Mouse (Mus musculus): ENCODE measurements around the gene Hs2st1. TPM values are rescaled to one million over a fixed set of nuclear protein-coding genes. Genes with fewer than 3 reads are reported as not detected.

Gene Hs2st1
- polyA plus RNA-seq, 1 experiment from 2014 or later = 44.0 TPM

- ChIA-PET POLR2A (interaction anchor here (1.3 kb wide), 1 partner anchor 9 kb away, joined by 3 read pairs; no protein-coding TSS in a partner anchor), CTCF (interaction anchor here (0.7 to 2.6 kb wide), 6 partner anchors 9 to 17 kb away, joined by 3 to 8 read pairs (median 3); no protein-coding TSS in a partner anchor)
- no peak for DNase-seq (ENCODE audit: low read depth, low spot score)
- no peaks in the 10 kb centered on the region for H3K27me3 ChIP-seq
- in situ Hi-C loops (cut with MboI; ENCODE audit: low pct_unique_long_range_greater_than_20kb) = no loop called here
- no peak for TF ChIP-seq CTCF (IDR thresholded peaks at IDR 0.05)
- ATAC-seq = no peak
Observed at GRCm38 (mm10) chr3:144589189-144589890, 19.4 kb upstream of the Hs2st1 start.

GRCm38 (mm10) chr3:144586731-144587130, 16.8 kb upstream of the Hs2st1 start:
- no peaks in the 10 kb centered on the region for H3K27me3 ChIP-seq
- CTCF ChIA-PET = interaction anchor here (0.8 to 8.6 kb wide), 7 partner anchors 9 to 144 kb away, joined by 3 to 55 read pairs (median 3); no protein-coding TSS in a partner anchor
- in situ Hi-C loops (cut with MboI; ENCODE audit: low pct_unique_long_range_greater_than_20kb) = no loop called here
- no peak for DNase-seq (ENCODE audit: low read depth, low spot score)
- POLR2A ChIA-PET = interaction anchor here (1.7 kb wide), 1 partner anchor 10 kb away, joined by 4 read pairs; no protein-coding TSS in a partner anchor
- no peak for ATAC-seq
- TF ChIP-seq CTCF (IDR thresholded peaks at IDR 0.05) = no peak

DNA sequence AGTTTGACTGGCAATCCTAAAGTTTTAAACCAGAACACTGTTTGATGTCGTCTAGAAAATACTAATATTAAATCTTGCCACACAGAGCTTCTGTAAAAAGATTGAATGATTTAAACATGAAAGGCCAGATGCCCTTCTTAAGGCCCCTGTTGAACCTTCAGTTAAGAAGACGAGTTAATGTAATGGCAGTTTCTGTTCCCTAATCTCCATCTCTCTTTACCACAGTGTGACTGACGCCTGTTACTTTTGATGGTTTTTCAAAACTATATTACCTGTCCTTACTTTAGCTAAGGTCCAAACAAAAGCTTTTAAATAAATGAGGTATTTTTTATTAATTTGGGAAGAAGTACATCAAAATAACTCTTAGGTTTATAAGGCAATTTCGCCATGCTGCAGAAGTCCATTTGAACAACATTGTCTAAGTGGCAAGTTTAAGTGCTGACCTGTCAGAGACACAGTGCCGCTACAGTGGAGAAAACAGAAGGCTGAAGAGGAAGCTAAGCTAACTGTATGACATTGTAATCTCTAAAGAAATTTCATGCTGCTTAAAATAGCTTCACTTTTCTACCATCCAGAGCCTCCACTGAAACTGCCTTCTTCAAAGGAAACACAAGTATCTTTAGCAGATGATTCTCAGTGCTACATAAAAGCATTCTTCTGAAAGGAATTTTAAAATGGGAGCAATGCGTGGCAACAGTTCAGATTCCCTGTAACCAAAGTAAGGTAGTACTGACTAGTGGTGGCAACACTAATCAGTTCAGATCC, 15.0 kb upstream of the Hs2st1 start:
- in situ Hi-C loops (cut with MboI; ENCODE audit: low pct_unique_long_range_greater_than_20kb) = no loop called here
- ChIA-PET CTCF (interaction anchor here (1.1 to 8.6 kb wide), 6 partner anchors 10 to 54 kb away, joined by 3 to 55 read pairs (median 7); no protein-coding TSS in a partner anchor), POLR2A (interaction anchor here (0.7 to 1.3 kb wide), 3 partner anchors 10 to 14 kb away, joined by 3 to 4 read pairs (median 4); no protein-coding TSS in a partner anchor)
- TF ChIP-seq CTCF (IDR thresholded peaks at IDR 0.05) = no peak
- DNase-seq (ENCODE audit: low read depth, low spot score) (no peak), ATAC-seq (no peak)
- H3K27me3 ChIP-seq = no peaks in the 10 kb centered on the region

DNA sequence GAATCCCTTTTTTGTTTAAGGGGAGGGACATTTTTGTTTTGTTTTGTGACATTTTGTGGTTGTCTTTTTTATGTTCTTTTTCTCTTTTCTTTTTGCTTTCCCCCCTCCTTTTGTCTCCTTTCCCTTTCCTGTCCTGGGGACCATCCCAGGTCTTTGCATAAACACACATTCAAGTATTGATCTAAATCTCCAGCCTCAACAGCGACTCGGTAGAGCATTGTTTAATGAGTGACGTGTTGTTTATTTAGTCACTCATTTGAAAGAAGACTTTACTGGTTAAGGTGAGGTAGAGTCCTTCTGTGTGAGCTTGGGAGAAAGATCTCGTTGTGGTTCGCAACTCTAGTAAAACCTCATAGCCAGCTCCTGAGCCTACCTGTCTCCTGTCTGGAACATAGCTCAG, 13.8 kb upstream of the Hs2st1 start:
- ChIA-PET POLR2A (no interaction called here), CTCF (interaction anchor here (2.1 to 8.6 kb wide), 2 partner anchors 9 to 13 kb away, joined by 9 to 55 read pairs; no protein-coding TSS in a partner anchor)
- in situ Hi-C loops (cut with MboI; ENCODE audit: low pct_unique_long_range_greater_than_20kb) = no loop called here
- no peak for TF ChIP-seq CTCF (IDR thresholded peaks at IDR 0.05)
- H3K27me3 ChIP-seq = no peaks in the 10 kb centered on the region
- DNase-seq (ENCODE audit: low read depth, low spot score) (no peak), ATAC-seq (no peak)

- H3K27me3 ChIP-seq = no peaks in the 10 kb centered on the region
- in situ Hi-C loops (cut with MboI; ENCODE audit: low pct_unique_long_range_greater_than_20kb) = no loop called here
- DNase-seq (ENCODE audit: low read depth, low spot score) (no peak), ATAC-seq (no peak)
- TF ChIP-seq CTCF (IDR thresholded peaks at IDR 0.05) = no peak
- ChIA-PET CTCF (interaction anchor here (1.2 to 8.6 kb wide), 3 partner anchors 14 to 138 kb away, joined by 3 to 55 read pairs (median 5); no protein-coding TSS in a partner anchor), POLR2A (interaction anchor here (1.3 kb wide), 1 partner anchor 11 kb away, joined by 4 read pairs; no protein-coding TSS in a partner anchor)
Observed at GRCm38 (mm10) chr3:144582306-144582705, 12.3 kb upstream of the Hs2st1 start.

DNA sequence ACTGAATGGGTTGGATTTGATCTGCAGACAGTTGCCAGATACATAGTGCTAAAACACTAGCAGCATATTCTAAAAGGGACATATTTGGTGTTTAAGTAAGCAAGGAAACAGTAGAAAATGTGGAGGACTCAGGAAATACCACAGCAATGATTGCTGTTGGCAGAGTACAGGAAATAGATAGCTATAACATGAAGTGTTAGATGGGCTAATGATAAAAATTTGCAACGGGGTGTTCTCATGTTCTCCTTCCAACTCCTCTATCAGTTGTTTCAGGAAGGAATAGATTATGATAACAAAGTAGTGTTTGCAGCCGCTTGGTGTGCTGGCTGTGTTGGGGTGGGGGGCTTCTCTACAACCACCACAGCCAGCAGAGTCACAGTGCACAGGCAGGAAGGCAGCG, 11.9 kb upstream of the Hs2st1 start:
- POLR2A ChIA-PET = interaction anchor here (1.3 kb wide), 1 partner anchor 11 kb away, joined by 4 read pairs; no protein-coding TSS in a partner anchor
- CTCF ChIA-PET = interaction anchor here (1.5 to 8.6 kb wide), 2 partner anchors 14 to 34 kb away, joined by 5 to 55 read pairs; no protein-coding TSS in a partner anchor
- in situ Hi-C loops (cut with MboI; ENCODE audit: low pct_unique_long_range_greater_than_20kb) = no loop called here
- no peak for ATAC-seq
- no peak for TF ChIP-seq CTCF (IDR thresholded peaks at IDR 0.05)
- no peak for DNase-seq (ENCODE audit: low read depth, low spot score)
- no peaks in the 10 kb centered on the region for H3K27me3 ChIP-seq

DNA sequence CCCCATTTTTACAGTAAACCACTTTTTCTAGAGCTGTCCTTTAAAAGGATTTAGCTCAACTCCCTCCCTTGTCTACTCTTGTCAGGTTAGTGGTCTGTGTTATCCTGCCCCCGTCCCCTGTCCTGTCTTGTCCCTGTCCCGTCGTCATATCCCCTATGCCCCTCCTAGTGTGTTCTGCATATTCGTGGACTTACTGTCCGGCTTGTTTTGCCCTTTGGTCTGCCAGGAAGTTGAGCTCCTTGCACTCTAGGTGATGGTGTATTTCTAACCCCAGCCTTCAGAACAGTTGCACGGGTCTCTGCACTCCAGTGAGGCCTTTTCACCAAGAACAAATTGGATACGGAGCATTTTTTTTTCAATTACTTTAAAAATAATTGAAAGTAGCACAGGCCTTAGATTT, 10.3 kb upstream of the Hs2st1 start:
- POLR2A ChIA-PET = no interaction called here
- ATAC-seq (no peak), DNase-seq (ENCODE audit: low read depth, low spot score) (no peak)
- in situ Hi-C loops (cut with MboI; ENCODE audit: low pct_unique_long_range_greater_than_20kb) = no loop called here
- CTCF ChIA-PET = interaction anchor here (1.1 to 8.6 kb wide), 4 partner anchors 9 to 70 kb away, joined by 3 to 55 read pairs (median 6); no protein-coding TSS in a partner anchor
- no peak for TF ChIP-seq CTCF (IDR thresholded peaks at IDR 0.05)
- no peaks in the 10 kb centered on the region for H3K27me3 ChIP-seq

- H3K27me3 ChIP-seq = no peaks in the 10 kb centered on the region
- POLR2A ChIA-PET = no interaction called here
- in situ Hi-C loops (cut with MboI; ENCODE audit: low pct_unique_long_range_greater_than_20kb) = no loop called here
- CTCF ChIA-PET = interaction anchor here (1.1 to 8.6 kb wide), 6 partner anchors 9 to 113 kb away, joined by 3 to 55 read pairs (median 4); no protein-coding TSS in a partner anchor
- no peak for TF ChIP-seq CTCF (IDR thresholded peaks at IDR 0.05)
- ATAC-seq (no peak), DNase-seq (ENCODE audit: low read depth, low spot score) (no peak)
Observed at GRCm38 (mm10) chr3:144579796-144580195, 9.8 kb upstream of the Hs2st1 start.

DNA sequence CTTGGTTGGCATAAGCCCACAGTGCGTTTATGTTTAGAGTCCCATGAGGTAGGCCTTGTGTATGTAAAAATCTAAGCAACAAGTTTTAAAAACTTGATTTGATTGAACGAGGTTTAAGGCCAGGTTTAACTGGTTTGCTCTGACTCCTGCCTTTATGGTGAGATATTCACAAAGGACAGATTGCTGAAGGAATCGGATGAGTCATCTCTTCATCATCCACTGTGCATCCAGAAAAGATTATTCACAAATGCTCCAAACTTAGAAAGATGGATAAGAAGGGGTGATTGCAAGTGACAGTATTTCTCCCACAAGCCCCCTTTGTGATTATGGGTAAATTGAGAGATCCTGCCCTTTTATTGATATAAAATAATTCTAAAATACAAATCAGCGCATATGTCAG, 8.9 kb upstream of the Hs2st1 start:
- TF ChIP-seq CTCF (IDR thresholded peaks at IDR 0.05) = no peak
- POLR2A ChIA-PET = no interaction called here
- ATAC-seq = no peak
- CTCF ChIA-PET = interaction anchor here (1.4 to 8.6 kb wide), 4 partner anchors 11 to 114 kb away, joined by 3 to 55 read pairs (median 6); no protein-coding TSS in a partner anchor
- in situ Hi-C loops (cut with MboI; ENCODE audit: low pct_unique_long_range_greater_than_20kb) = no loop called here
- no peaks in the 10 kb centered on the region for H3K27me3 ChIP-seq
- DNase-seq (ENCODE audit: low read depth, low spot score) = no peak
